Mouse (Mus musculus): ENCODE data around the gene Ttc30b. TPM values are rescaled to one million over a fixed set of nuclear protein-coding genes. Genes with fewer than 3 reads are reported as not detected.

Ttc30b gene
- 16.6 TPM for polyA plus RNA-seq (2014; fragmentation: Illumina TruSeq; extraction: RNeasy Lipid Tissue Mini Kit (QIAGEN cat#74804); ENCODE audit: low read depth, low replicate concordance)

DNA sequence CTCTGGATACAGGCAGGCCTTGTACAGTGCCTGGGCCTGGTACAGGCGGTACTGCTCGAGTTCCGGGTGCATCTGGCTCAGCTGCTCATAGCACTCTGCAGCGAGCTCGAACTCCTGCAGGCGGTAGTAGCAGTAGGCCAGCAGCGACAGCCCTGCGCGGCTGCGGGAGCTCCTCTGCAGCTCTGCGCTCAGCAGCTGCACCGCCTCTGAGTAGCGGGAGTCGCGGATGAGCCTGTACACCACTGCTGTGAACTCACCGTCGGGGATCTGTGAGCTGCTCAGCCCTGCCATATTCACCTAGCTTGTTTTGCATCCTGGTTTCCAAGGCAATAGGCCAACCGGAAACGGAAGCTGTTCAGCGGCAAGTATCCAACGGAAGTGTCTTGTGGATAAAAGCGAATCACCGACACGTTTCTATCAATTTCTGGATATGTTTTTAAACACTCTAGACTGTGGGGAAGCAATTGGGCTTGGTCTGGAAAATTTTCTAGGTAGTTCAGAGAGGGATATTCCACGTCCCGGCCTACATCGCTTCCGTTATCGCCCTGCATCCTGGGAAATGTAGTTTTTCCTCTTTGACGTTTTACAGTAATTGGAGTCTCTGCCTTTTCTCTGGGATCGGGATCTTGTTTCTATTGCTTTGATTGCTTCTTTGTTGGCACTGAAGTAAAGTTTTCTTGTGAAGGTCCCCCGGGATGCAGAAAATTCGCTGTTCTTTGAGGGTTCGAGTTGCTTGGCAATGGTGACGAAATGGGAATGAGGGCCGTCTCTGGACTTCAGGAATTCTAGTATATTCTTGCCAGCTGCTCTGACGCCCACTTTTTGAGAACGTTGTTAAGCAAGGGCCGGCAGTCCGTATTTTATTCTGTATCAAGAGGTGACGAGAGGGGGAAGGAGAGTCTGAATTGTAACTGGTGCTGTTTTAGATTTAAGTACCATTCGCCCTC, at the start of gene Ttc30b:
Gene Ttc30b (minus strand): TSS at position 469 of the 947 bp plus-strand sequence.

DNA sequence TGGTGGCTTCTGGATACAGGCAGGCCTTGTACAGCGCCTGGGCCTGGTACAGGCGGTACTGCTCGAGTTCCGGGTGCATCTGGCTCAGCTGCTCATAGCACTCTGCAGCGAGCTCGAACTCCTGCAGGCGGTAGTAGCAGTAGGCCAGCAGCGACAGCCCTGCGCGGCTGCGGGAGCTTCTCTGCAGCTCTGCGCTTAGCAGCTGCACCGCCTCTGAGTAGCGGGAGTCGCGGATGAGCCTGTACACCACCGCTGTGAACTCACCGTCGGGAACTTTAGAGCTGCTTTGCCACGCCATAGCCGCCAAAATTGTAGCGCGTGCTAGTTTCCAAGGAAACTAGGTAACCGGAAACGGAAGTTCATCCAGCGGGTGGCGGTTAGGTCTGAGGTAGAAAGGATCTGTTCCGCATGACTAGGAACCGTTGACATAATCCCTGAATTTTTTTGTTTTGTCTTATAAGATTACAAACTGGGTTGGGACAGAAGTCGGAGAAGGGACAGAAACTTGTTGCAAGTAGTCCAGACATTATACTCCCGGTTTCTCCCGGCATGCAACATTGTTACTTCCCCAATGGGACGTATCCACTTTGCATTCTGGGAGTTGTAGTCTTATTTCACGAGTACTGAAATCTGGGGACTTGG, 43.2 kb upstream of the Ttc30b start, which contains the start of gene Ttc30a1:
Gene Ttc30a1 (minus strand): TSS at position 528 of the 642 bp plus-strand sequence.

DNA sequence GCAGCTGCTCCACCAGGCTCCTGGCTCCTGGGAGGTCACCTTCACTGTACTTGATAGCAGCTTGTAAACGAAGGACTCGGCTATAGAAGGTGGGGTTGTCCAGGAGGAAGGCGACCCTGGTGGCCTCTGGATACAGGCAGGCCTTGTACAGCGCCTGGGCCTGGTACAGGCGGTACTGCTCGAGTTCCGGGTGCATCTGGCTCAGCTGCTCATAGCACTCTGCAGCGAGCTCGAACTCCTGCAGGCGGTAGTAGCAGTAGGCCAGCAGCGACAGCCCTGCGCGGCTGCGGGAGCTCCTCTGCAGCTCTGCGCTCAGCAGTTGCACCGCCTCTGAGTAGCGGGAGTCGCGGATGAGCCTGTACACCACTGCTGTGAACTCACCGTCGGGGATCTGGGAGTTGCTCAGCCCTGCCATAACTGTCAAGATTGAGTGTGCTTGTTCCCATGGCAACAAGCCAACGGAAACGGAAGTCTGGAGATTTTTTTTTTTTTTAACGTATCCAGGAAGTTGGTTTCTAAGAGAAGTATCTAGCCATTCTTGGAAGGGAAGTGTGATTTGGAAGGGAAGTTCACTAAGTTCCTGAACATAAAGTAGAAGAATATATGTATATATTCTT, 39.5 kb upstream of the Ttc30b start, which contains the start of gene Ttc30a2:
Gene Ttc30a2 (minus strand): TSS at position 419 of the 617 bp plus-strand sequence.

Other genes with a start within 250 kb of the Ttc30b start
- 65.5 TPM for gene Nfe2l2, start 233.9 kb downstream of the Ttc30b start, polyA plus RNA-seq (2014; fragmentation: Illumina TruSeq; extraction: RNeasy Lipid Tissue Mini Kit (QIAGEN cat#74804); ENCODE audit: low read depth, low replicate concordance)
- 18.1 TPM for gene Agps, start 106.4 kb downstream of the Ttc30b start, polyA plus RNA-seq (2014; fragmentation: Illumina TruSeq; extraction: RNeasy Lipid Tissue Mini Kit (QIAGEN cat#74804); ENCODE audit: low read depth, low replicate concordance)
- gene Ttc30a2, start 39.6 kb upstream of the Ttc30b start, polyA plus RNA-seq (2014; fragmentation: Illumina TruSeq; extraction: RNeasy Lipid Tissue Mini Kit (QIAGEN cat#74804); ENCODE audit: low read depth, low replicate concordance), result 2.0 TPM
- 5.1 TPM for gene Ttc30a1, start 43.4 kb upstream of the Ttc30b start, polyA plus RNA-seq (2014; fragmentation: Illumina TruSeq; extraction: RNeasy Lipid Tissue Mini Kit (QIAGEN cat#74804); ENCODE audit: low read depth, low replicate concordance)